Mouse (Mus musculus): ENCODE measurements at regions not wholly inside any gene's neighbourhood (a gene's known extent, or its start where the extent isn't known, plus 50 kb on each side); places are given as distances from the start of the nearest gene placed in this dataset.

DNA sequence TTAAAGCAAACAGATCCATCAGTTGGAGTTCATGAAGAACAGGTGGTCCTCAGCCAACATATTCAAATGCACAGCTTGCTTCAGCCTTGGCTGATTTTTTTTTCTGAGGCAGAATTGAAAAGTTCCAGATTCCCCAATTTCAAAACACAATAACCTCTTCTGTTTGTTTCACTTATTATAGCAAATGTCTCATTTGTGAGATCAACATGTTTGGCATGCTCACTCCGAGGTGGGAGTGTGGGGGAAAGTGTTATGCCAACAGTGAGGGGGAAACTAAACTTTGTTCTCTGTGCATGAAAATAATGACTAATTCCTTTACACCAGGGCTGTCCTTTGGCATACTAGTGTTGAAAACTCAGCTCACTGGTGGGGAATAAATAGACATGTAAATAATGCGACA, 100.4 kb upstream of the Lcorl start:
- no peaks in the 10 kb centered on the region for H3K27me3 ChIP-seq (ENCODE audit: control insufficient read depth, insufficient read depth, low read length)
- DNase-seq (ENCODE audit: extremely low read depth, low read depth, low spot score), result no peak
- TF ChIP-seq POLR2A (IDR thresholded peaks at IDR 0.05; ENCODE audit: extremely low read depth, insufficient read depth, low read length) (no peak), CTCF (IDR thresholded peaks at IDR 0.05; ENCODE audit: low read depth, low read length) (no peak)
- H3K79me2 ChIP-seq (ENCODE audit: control insufficient read depth, insufficient read depth, low read length), result no peaks in the 10 kb centered on the region
- H3K36me3 ChIP-seq (ENCODE audit: control insufficient read depth, insufficient read depth, low read length), result no peaks in the 10 kb centered on the region
- 81% methylated on average over 2 of the region's 2 CpGs for WGBS
- H3K9ac ChIP-seq (ENCODE audit: low read depth, low read length), result no peak overlapping the region
- no peaks in the 10 kb centered on the region for H3K4me1 ChIP-seq (ENCODE audit: control insufficient read depth, insufficient read depth, low read length)
- H3K27ac ChIP-seq (replicated peaks; ENCODE audit: insufficient read depth, low read depth, low read length), result no peak overlapping the region
- no peak overlapping the region for H3K4me3 ChIP-seq (ENCODE audit: insufficient read depth, low read depth, low read length)

GRCm38 (mm10) chr5:45943970-45944369, 86.6 kb upstream of the Lcorl start:
- Histone ChIP-seq H3K79me2 (ENCODE audit: control insufficient read depth, insufficient read depth, low read length) (no peaks in the 10 kb centered on the region), H3K27me3 (ENCODE audit: control insufficient read depth, insufficient read depth, low read length) (no peaks in the 10 kb centered on the region), H3K4me1 (ENCODE audit: control insufficient read depth, insufficient read depth, low read length) (no peaks in the 10 kb centered on the region), H3K4me3 (ENCODE audit: insufficient read depth, low read depth, low read length) (no peak overlapping the region), H3K9ac (ENCODE audit: low read depth, low read length) (no peak overlapping the region), H3K36me3 (ENCODE audit: control insufficient read depth, insufficient read depth, low read length) (no peaks in the 10 kb centered on the region), H3K27ac (replicated peaks; ENCODE audit: insufficient read depth, low read depth, low read length) (no peak overlapping the region)
- DNase-seq (ENCODE audit: extremely low read depth, low read depth, low spot score), result no peak
- no peak for TF ChIP-seq CTCF (IDR thresholded peaks at IDR 0.05; ENCODE audit: low read depth, low read length)
- TF ChIP-seq POLR2A (IDR thresholded peaks at IDR 0.05; ENCODE audit: extremely low read depth, insufficient read depth, low read length), result no peak
- WGBS, result 91% methylated on average over 3 of the region's 3 CpGs

DNA sequence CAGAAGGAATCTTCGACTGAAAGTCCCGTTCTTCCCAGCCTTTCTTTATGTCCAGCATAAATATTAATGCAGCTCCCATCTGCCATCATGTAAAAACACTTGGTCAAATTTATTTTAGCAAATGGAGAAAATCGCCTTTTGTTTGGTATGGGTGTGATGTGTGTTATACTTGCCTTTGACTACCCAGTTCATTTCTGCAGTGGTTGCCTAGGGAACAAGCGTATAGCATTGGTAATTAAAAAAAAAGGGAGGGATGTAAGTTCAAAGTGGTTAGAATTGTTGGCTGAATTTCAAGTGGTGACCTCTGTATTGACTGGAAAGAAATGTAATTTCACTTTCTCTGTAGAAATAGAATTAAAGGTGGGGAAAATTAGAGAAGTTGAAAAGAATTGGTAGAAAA, 75.6 kb upstream of the Lcorl start:
- Histone ChIP-seq H3K4me3 (ENCODE audit: insufficient read depth, low read depth, low read length) (no peak overlapping the region), H3K4me1 (ENCODE audit: control insufficient read depth, insufficient read depth, low read length) (no peaks in the 10 kb centered on the region), H3K27ac (replicated peaks; ENCODE audit: insufficient read depth, low read depth, low read length) (no peak overlapping the region), H3K9ac (ENCODE audit: low read depth, low read length) (no peak overlapping the region), H3K79me2 (ENCODE audit: control insufficient read depth, insufficient read depth, low read length) (no peaks in the 10 kb centered on the region), H3K27me3 (ENCODE audit: control insufficient read depth, insufficient read depth, low read length) (no peaks in the 10 kb centered on the region), H3K36me3 (ENCODE audit: control insufficient read depth, insufficient read depth, low read length) (no peaks in the 10 kb centered on the region)
- 86% methylated on average over 4 of the region's 4 CpGs for WGBS
- no peak for TF ChIP-seq CTCF (IDR thresholded peaks at IDR 0.05; ENCODE audit: low read depth, low read length)
- no peak for TF ChIP-seq POLR2A (IDR thresholded peaks at IDR 0.05; ENCODE audit: extremely low read depth, insufficient read depth, low read length)
- no peak for DNase-seq (ENCODE audit: extremely low read depth, low read depth, low spot score)

DNA sequence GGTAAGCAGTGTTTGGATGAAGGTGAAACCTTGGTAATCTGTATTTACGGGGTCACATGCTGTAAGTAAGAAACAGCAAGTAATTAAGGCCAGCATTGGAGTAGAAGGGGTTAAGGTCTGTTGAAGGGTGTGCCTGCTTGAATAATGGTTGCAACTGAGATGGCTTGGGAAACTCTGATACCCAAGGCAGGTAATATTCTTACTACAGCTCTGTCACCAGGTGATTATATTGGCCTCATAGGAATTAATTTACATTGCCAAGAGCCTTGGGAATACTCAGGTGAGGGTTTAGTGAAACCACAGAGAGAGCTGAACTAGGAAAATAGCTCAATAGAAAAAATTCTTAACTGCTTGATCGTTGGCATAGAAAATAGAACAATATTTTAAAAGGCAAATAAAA, 73.8 kb upstream of the Lcorl start:
- Histone ChIP-seq H3K4me1 (ENCODE audit: control insufficient read depth, insufficient read depth, low read length) (no peaks in the 10 kb centered on the region), H3K4me3 (ENCODE audit: insufficient read depth, low read depth, low read length) (no peak overlapping the region), H3K79me2 (ENCODE audit: control insufficient read depth, insufficient read depth, low read length) (no peaks in the 10 kb centered on the region), H3K27ac (replicated peaks; ENCODE audit: insufficient read depth, low read depth, low read length) (no peak overlapping the region), H3K27me3 (ENCODE audit: control insufficient read depth, insufficient read depth, low read length) (no peaks in the 10 kb centered on the region), H3K9ac (ENCODE audit: low read depth, low read length) (no peak overlapping the region), H3K36me3 (ENCODE audit: control insufficient read depth, insufficient read depth, low read length) (no peaks in the 10 kb centered on the region)
- no peak for DNase-seq (ENCODE audit: extremely low read depth, low read depth, low spot score)
- WGBS, result 84% methylated on average over 2 of the region's 2 CpGs
- TF ChIP-seq POLR2A (IDR thresholded peaks at IDR 0.05; ENCODE audit: extremely low read depth, insufficient read depth, low read length), result no peak
- TF ChIP-seq CTCF (IDR thresholded peaks at IDR 0.05; ENCODE audit: low read depth, low read length), result no peak

DNA sequence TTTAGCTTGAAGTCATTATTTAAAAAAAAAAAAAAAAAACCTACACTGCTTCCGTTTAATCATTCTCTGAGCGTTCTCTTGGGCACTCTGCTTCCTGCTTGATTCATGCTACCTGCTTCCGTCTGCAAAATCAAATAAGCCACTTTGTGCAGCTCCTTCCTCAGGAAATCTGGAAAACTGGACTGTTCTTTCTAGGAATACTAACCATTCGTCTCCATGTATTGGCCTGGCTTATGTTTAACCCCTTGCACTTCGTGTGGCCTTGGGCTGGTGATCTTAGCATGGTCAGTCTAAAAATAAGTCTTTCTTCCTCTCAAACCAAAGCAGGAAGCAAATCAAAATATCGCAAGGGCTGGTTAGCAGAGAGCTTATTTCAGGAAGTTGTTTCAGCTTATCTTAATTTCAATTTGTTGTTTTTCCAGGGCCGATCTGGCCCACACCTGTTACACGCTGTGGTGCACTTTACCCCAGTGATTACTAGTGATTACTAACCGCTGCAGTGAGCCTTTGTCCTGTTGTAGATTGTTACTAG, 68.5 kb upstream of the Lcorl start:
- DNase-seq (ENCODE audit: extremely low read depth, low read depth, low spot score), result peak; percentile 27
- Histone ChIP-seq H3K4me1 (ENCODE audit: control insufficient read depth, insufficient read depth, low read length) (no peaks in the 10 kb centered on the region), H3K36me3 (ENCODE audit: control insufficient read depth, insufficient read depth, low read length) (no peaks in the 10 kb centered on the region), H3K9ac (ENCODE audit: low read depth, low read length) (no peak overlapping the region), H3K27me3 (ENCODE audit: control insufficient read depth, insufficient read depth, low read length) (no peaks in the 10 kb centered on the region), H3K79me2 (ENCODE audit: control insufficient read depth, insufficient read depth, low read length) (no peaks in the 10 kb centered on the region), H3K4me3 (ENCODE audit: insufficient read depth, low read depth, low read length) (no peak overlapping the region), H3K27ac (replicated peaks; ENCODE audit: insufficient read depth, low read depth, low read length) (no peak overlapping the region)
- 53% methylated on average over 9 of the region's 9 CpGs for WGBS
- TF ChIP-seq POLR2A (IDR thresholded peaks at IDR 0.05; ENCODE audit: extremely low read depth, insufficient read depth, low read length), result no peak
- TF ChIP-seq CTCF (IDR thresholded peaks at IDR 0.05; ENCODE audit: low read depth, low read length), result no peak

GRCm38 (mm10) chr5:45923907-45924594, 66.6 kb upstream of the Lcorl start:
- no peaks in the 10 kb centered on the region for H3K27me3 ChIP-seq (ENCODE audit: control insufficient read depth, insufficient read depth, low read length)
- DNase-seq (ENCODE audit: extremely low read depth, low read depth, low spot score), result no peak
- no peaks in the 10 kb centered on the region for H3K79me2 ChIP-seq (ENCODE audit: control insufficient read depth, insufficient read depth, low read length)
- H3K36me3 ChIP-seq (ENCODE audit: control insufficient read depth, insufficient read depth, low read length), result no peaks in the 10 kb centered on the region
- WGBS, result 92% methylated on average over 3 of the region's 3 CpGs
- no peak overlapping the region for H3K27ac ChIP-seq (replicated peaks; ENCODE audit: insufficient read depth, low read depth, low read length)
- H3K4me1 ChIP-seq (ENCODE audit: control insufficient read depth, insufficient read depth, low read length), result no peaks in the 10 kb centered on the region
- H3K4me3 ChIP-seq (ENCODE audit: insufficient read depth, low read depth, low read length), result no peak overlapping the region
- H3K9ac ChIP-seq (ENCODE audit: low read depth, low read length), result no peak overlapping the region
- TF ChIP-seq CTCF (IDR thresholded peaks at IDR 0.05; ENCODE audit: low read depth, low read length), result no peak
- TF ChIP-seq POLR2A (IDR thresholded peaks at IDR 0.05; ENCODE audit: extremely low read depth, insufficient read depth, low read length), result no peak
